Mouse (Mus musculus) testis, adult 2 months (tissue): ENCODE results near the gene Opa1.

Experiments
- CTCF ChIP-seq: fragments of 200-500 bp; IDR thresholded peaks from 2 replicates; pipeline ENCODE4 v1.5.1; 2012; ENCODE audit warnings: low read depth, mild to moderate bottlenecking, inconsistent platforms, low read length, moderate library complexity; ENCODE audit not compliant: control insufficient read depth, insufficient read depth, insufficient replicate concordance
- POLR2A ChIP-seq: fragments of 200-500 bp; IDR thresholded peaks from 2 replicates; pipeline ENCODE4 v1.6.1; 2012; ENCODE audit warnings: low read depth, mild to moderate bottlenecking, inconsistent platforms, low read length, moderate library complexity; ENCODE audit not compliant: control insufficient read depth

DNA sequence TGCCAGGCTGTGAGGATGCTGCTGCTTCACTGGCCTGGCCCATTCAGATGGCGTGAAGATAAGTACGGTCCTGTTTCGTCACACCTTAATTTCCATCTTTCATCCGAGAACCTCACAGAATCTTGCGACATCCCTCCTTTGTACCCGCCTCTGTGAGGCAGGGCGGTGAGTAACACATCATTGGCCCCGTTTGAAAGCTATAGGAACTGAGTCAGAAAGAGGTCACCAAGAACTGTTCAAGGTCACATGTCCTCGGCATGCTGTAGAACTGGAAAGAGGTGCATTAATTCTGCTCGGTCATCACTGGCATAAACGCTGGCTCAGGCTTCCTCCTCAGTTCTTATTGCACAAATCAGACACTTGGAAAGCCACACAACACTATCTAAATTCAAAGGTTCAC, 34.3 kb upstream of the Opa1 start, which contains the start of gene Atp13a4:
- TF ChIP-seq POLR2A, result no peak
- no peak for TF ChIP-seq CTCF
